Mouse (Mus musculus) lung, embryonic 15.5 days (tissue): Measurements from ENCODE around the gene Vmn1r207-ps. TPM values are rescaled to one million over a fixed set of nuclear protein-coding genes. Genes with fewer than 3 reads are reported as not detected.
"Not testable (repeated sequence)": the region's sequence is repeated elsewhere in the genome, so short reads cannot be mapped to it uniquely, and the experiment has no call there.

Experiments
- ATAC-seq: fragments of 200-750 bp; cut with Nextera tagmentation; 2 replicates; pipeline ENCODE4 v1.8.0; 2017; ENCODE audit warnings: moderate number of reproducible peaks, borderline replicate concordance; ENCODE audit not compliant: low FRiP score, low TSS enrichment; ENCODE audit errors: extremely low read depth
- H3K27ac ChIP-seq: fragments of 300-500 bp; sonication (generic); 2 replicates; pipeline ENCODE4 v1.5.1; 2015; ENCODE audit warnings: moderate library complexity, mild to moderate bottlenecking, inconsistent platforms
- H3K27me3 ChIP-seq: fragments of 300-500 bp; sonication (generic); 2 replicates; pipeline ENCODE4 v1.6.1; 2015; ENCODE audit warnings: inconsistent platforms
- H3K36me3 ChIP-seq: fragments of 300-500 bp; sonication (generic); 2 replicates; pipeline ENCODE4 v1.6.1; 2015; ENCODE audit warnings: inconsistent platforms
- H3K4me1 ChIP-seq: fragments of 300-500 bp; sonication (generic); 2 replicates; pipeline ENCODE4 v1.6.1; 2015; ENCODE audit warnings: inconsistent platforms
- H3K4me2 ChIP-seq: fragments of 300-500 bp; sonication (generic); 2 replicates; pipeline ENCODE4 v1.6.1; 2015; ENCODE audit warnings: inconsistent platforms, mild to moderate bottlenecking, moderate library complexity
- H3K4me3 ChIP-seq: fragments of 300-500 bp; sonication (generic); 2 replicates; pipeline ENCODE4 v1.5.1; 2015; ENCODE audit warnings: mild to moderate bottlenecking, inconsistent platforms
- H3K9ac ChIP-seq: fragments of 300-500 bp; sonication (generic); 2 replicates; pipeline ENCODE4 v1.6.1; 2015; ENCODE audit warnings: inconsistent platforms
- H3K9me3 ChIP-seq: fragments of 300-500 bp; sonication (generic); 2 replicates; pipeline ENCODE4 v1.6.1; 2016; ENCODE audit warnings: inconsistent platforms
- WGBS: fragments of 180-500 bp; shearing (Covaris S2); methylation state at CpG from one replicate; pipeline ENCODE4 v1.1.7; 2015; 5-methylcytosine and 5-hydroxymethylcytosine counted together
- polyA plus RNA-seq: library from polyadenylated mRNA; unstranded; fragments of >200 nt; fragmentation: Nextera tagmentation; extraction: Ambion mirVana; gene quantifications from 2 replicates; pipeline ENCODE4 v1.2.1, GENCODE M21; 2015

The Vmn1r207-ps gene
- polyA plus RNA-seq = not detected in 2 replicates

- not testable (repeated sequence) for ATAC-seq, H3K9ac ChIP-seq, H3K4me1 ChIP-seq, H3K36me3 ChIP-seq, H3K27me3 ChIP-seq, H3K4me2 ChIP-seq, H3K27ac ChIP-seq, H3K9me3 ChIP-seq, H3K4me3 ChIP-seq
Measured at GRCm38 (mm10) chr13:22729529-22729928, at the start of gene Vmn1r207-ps. Vmn1r207-ps (minus strand) TSS chr13:22729629.

GRCm38 (mm10) chr13:22777300-22777699 is 47.9 kb upstream of the Vmn1r207-ps start, which contains the start of gene Vmn1r208:
Vmn1r208 (minus strand) TSS chr13:22777400.
- not testable (repeated sequence) for H3K4me1 ChIP-seq, H3K9ac ChIP-seq, H3K4me3 ChIP-seq, H3K27ac ChIP-seq, ATAC-seq, H3K9me3 ChIP-seq, H3K36me3 ChIP-seq, H3K27me3 ChIP-seq, H3K4me2 ChIP-seq
- WGBS = no CpG with 5 or more reads among the region's 7 CpGs

- not testable (repeated sequence) for H3K4me3 ChIP-seq, H3K27me3 ChIP-seq, H3K9ac ChIP-seq, H3K9me3 ChIP-seq, H3K4me2 ChIP-seq, H3K27ac ChIP-seq, H3K4me1 ChIP-seq, H3K36me3 ChIP-seq, ATAC-seq
- WGBS = 80% methylated on average over 1 of the region's 2 CpGs
Measured at GRCm38 (mm10) chr13:22771592-22771991, 42.2 kb upstream of the Vmn1r207-ps start.

- Histone ChIP-seq H3K4me3 (no peak overlapping the region), H3K36me3 (no peaks in the 10 kb centered on the region), H3K27me3 (no peaks in the 10 kb centered on the region), H3K27ac (no peak overlapping the region), H3K9me3 (no peaks in the 10 kb centered on the region), H3K4me2 (no peak overlapping the region), H3K4me1 (no peaks in the 10 kb centered on the region), H3K9ac (no peak overlapping the region)
- no peak for ATAC-seq
Measured at GRCm38 (mm10) chr13:22747524-22747923, 18.1 kb upstream of the Vmn1r207-ps start.

GRCm38 (mm10) chr13:22706947-22707346 is 22.5 kb downstream of the Vmn1r207-ps start:
- not testable (repeated sequence) for H3K9me3 ChIP-seq, H3K36me3 ChIP-seq, H3K27ac ChIP-seq, H3K4me3 ChIP-seq, H3K9ac ChIP-seq, H3K27me3 ChIP-seq, H3K4me2 ChIP-seq, H3K4me1 ChIP-seq, ATAC-seq

- WGBS = 52% methylated on average over 2 of the region's 2 CpGs
- H3K4me3 ChIP-seq, H3K4me2 ChIP-seq, H3K9ac ChIP-seq, ATAC-seq, H3K36me3 ChIP-seq, H3K9me3 ChIP-seq, H3K27me3 ChIP-seq, H3K27ac ChIP-seq, H3K4me1 ChIP-seq: not testable (repeated sequence)
Measured at GRCm38 (mm10) chr13:22702951-22703350, 26.5 kb downstream of the Vmn1r207-ps start.

Other genes starting within 250 kb of the Vmn1r207-ps start
- not detected in 2 replicates for gene Vmn1r202, start 224.2 kb downstream of the Vmn1r207-ps start, polyA plus RNA-seq
- gene Vmn1r203, start 211.5 kb downstream of the Vmn1r207-ps start, polyA plus RNA-seq = not detected in 2 replicates
- gene Vmn1r204, start 176.4 kb downstream of the Vmn1r207-ps start, polyA plus RNA-seq = not detected in 2 replicates
- not detected in 2 replicates for gene Vmn1r205, start 136.6 kb downstream of the Vmn1r207-ps start, polyA plus RNA-seq
- not detected in 2 replicates for gene Vmn1r206, start 105.4 kb downstream of the Vmn1r207-ps start, polyA plus RNA-seq
- gene Vmn1r208, start 47.8 kb upstream of the Vmn1r207-ps start, polyA plus RNA-seq = not detected in 2 replicates
- gene Vmn1r209, start 80.1 kb upstream of the Vmn1r207-ps start, polyA plus RNA-seq = not detected in 2 replicates
- not detected in 2 replicates for gene Vmn1r210, start 101.7 kb upstream of the Vmn1r207-ps start, polyA plus RNA-seq
- gene Vmn1r211, start 127.9 kb upstream of the Vmn1r207-ps start, polyA plus RNA-seq = not detected in 2 replicates
- not detected in 2 replicates for gene Vmn1r212, start 154.6 kb upstream of the Vmn1r207-ps start, polyA plus RNA-seq